Mouse (Mus musculus) embryonic fibroblast, embryonic 13.5 days (primary cell): ENCODE measurements around the gene Fars2. TPM values are rescaled to one million over a fixed set of nuclear protein-coding genes. Genes with fewer than 3 reads are reported as not detected.

ENCODE experiments used
- H3K27ac ChIP-seq: 2 replicates; pipeline ENCODE4 v1.5.1; 2012; ENCODE audit warnings: low read length, control low read depth, inconsistent platforms; ENCODE audit not compliant: insufficient read depth
- H3K4me1 ChIP-seq: 2 replicates; pipeline ENCODE4 v1.6.1; 2011; ENCODE audit warnings: low read length; ENCODE audit not compliant: control insufficient read depth, insufficient read depth
- H3K4me3 ChIP-seq: 2 replicates; pipeline ENCODE4 v1.5.1; 2011; ENCODE audit warnings: mild to moderate bottlenecking, control low read depth, low read length; ENCODE audit not compliant: insufficient read depth
- CTCF ChIP-seq: IDR thresholded peaks from 2 replicates; pipeline ENCODE4 v1.5.1; 2011; ENCODE audit warnings: mild to moderate bottlenecking, control low read depth, low read length, moderate library complexity, borderline replicate concordance; ENCODE audit not compliant: insufficient read depth
- POLR2A ChIP-seq: IDR thresholded peaks from 2 replicates; pipeline ENCODE4 v1.6.1; 2011; ENCODE audit warnings: low read depth, mild to moderate bottlenecking, control low read depth, low read length, moderate library complexity
- polyA plus RNA-seq: library from polyadenylated mRNA; stranded (reverse); fragments of >200 nt; gene quantifications from 2 replicates; pipeline ENCODE4 v1.2.4, GENCODE M21; 2011; ENCODE audit warnings: low read depth; ENCODE audit not compliant: missing spikeins, insufficient read length

Gene Fars2
- polyA plus RNA-seq, 1 experiment: 16.0 TPM

GRCm38 (mm10) chr13:36174772-36175171, 57.6 kb downstream of the Fars2 start:
- H3K4me1 ChIP-seq: no peaks in the 10 kb centered on the region
- TF ChIP-seq POLR2A (no peak), CTCF (no peak)
- H3K27ac ChIP-seq: no peak overlapping the region
- no peak overlapping the region for H3K4me3 ChIP-seq

DNA sequence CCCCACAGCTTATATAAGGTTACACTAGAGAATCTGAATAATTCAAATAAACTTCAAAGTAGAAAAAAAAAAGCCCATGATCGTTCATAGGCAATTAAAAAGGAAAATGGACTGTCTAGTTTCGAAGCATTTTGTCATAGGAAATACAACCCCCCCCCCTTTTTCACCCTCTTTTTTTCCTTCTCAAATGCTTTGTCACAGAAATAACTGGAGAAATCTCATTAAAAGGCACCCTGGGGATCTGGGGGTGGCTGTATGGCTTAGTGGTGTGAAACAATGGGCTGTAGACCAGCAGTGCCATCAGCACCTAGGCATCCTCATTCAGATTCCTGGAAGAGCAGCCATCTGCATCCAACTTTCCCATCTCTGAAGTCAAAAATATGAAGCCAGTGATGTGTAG, 64.0 kb downstream of the Fars2 start:
- no peaks in the 10 kb centered on the region for H3K4me1 ChIP-seq
- H3K4me3 ChIP-seq: no peak overlapping the region
- no peak for TF ChIP-seq POLR2A
- TF ChIP-seq CTCF: no peak
- no peak overlapping the region for H3K27ac ChIP-seq

DNA sequence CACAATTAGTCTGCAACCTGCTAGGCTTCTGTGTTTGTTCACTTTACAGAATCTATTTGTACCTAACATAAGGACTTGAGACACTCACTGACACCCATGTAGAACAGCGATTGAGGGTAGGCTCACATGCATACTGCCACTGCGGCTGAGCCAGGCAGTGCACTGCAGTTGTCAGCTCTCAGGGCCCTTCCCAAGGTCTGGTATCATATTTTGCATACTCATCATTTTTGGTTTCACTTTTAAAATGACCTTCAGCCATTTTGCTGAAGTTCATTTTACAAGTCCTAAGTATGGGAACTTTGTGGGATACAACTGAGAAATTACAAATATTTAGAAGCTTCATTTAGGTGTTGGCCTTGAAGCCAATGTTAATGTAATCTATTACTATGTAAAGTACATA, 73.4 kb downstream of the Fars2 start:
- TF ChIP-seq CTCF: no peak
- TF ChIP-seq POLR2A: no peak
- H3K4me1 ChIP-seq: no peaks in the 10 kb centered on the region

DNA sequence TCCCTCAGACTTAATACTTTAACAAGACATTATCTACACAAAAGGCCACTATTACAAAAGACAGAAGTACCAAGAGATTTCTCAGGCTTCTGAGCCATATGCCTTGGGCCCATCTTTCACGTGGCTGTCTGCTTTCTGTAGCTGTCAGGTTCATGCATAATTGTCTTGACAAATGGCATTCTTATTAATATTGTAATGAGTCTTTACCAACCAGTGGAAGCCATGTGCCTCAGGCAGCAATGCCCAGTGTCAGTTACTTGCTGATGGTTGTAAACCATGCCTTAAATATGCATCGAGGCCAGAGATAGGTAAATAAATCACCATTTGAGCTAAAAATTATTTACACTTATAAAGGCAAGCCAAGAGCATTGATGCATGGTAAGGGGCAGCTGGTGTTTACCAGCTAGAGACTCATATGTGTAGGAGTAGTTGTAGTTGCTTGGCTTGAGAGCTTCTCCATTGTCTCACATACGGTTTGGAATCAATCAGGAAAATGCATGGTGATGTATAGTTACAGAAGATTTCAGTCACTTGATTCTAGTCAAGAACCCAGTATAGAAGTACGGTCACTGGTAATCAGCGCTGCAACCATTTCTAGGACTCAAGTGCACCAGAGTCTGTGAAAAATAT, 76.4 kb downstream of the Fars2 start:
- H3K4me3 ChIP-seq: no peak overlapping the region
- TF ChIP-seq POLR2A: no peak
- TF ChIP-seq CTCF: no peak
- no peak overlapping the region for H3K27ac ChIP-seq
- H3K4me1 ChIP-seq: no peaks in the 10 kb centered on the region

More for the DNA sequence above, 73.4 kb downstream of the Fars2 start:
- Histone ChIP-seq H3K27ac (no peak overlapping the region), H3K4me3 (no peak overlapping the region)

- Histone ChIP-seq H3K4me3 (no peak overlapping the region), H3K4me1 (no peaks in the 10 kb centered on the region), H3K27ac (no peak overlapping the region)
- TF ChIP-seq POLR2A: no peak
- no peak for TF ChIP-seq CTCF
Measured at GRCm38 (mm10) chr13:36199288-36199687, 82.1 kb downstream of the Fars2 start.

GRCm38 (mm10) chr13:36200453-36200852, 83.2 kb downstream of the Fars2 start:
- no peak overlapping the region for H3K27ac ChIP-seq
- H3K4me3 ChIP-seq: no peak overlapping the region
- no peaks in the 10 kb centered on the region for H3K4me1 ChIP-seq
- no peak for TF ChIP-seq POLR2A
- no peak for TF ChIP-seq CTCF

DNA sequence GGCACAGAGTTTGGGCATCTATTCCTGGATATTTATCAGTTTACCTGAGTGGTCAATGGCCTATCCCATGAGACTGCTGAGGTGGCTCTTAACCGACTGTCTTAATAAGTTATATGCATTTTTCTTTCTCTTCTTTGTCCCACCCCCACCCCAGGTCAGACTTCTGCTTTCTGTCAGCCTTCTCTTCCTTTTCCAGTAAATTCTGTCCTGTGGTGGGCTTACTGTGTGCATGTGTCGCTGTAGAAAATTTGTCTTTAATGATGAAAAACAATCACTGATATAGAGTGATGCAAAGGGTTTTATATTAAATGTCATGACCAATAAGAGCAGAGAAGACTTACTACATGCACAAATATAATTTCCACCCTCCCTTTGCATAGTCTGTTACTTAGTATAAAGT, 85.3 kb downstream of the Fars2 start:
- TF ChIP-seq POLR2A (no peak), CTCF (no peak)
- Histone ChIP-seq H3K4me3 (no peak overlapping the region), H3K27ac (no peak overlapping the region), H3K4me1 (no peaks in the 10 kb centered on the region)

GRCm38 (mm10) chr13:36203014-36203413, 85.8 kb downstream of the Fars2 start:
- Histone ChIP-seq H3K4me1 (no peaks in the 10 kb centered on the region), H3K4me3 (no peak overlapping the region), H3K27ac (no peak overlapping the region)
- no peak for TF ChIP-seq POLR2A
- no peak for TF ChIP-seq CTCF

DNA sequence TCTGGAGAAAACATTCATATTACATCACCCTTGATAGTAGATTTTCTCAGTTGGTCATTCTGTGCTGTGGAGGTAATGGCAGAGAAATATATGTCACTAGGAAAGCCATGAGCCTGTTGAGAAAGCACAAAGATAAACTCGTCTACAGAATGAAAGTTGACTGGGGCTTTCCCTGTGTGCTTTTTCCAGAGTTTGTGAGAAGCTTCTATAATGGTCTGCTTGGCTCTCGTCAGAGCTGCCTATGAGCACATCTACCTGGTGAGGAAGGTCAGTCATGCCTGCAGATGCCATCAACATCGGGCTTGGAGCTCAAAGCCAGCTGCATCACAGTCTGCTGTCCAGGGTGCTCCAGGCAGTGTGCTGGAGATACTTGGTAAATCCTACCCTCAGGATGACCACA, 87.1 kb downstream of the Fars2 start:
- no peak for TF ChIP-seq POLR2A
- Histone ChIP-seq H3K4me1 (no peaks in the 10 kb centered on the region), H3K27ac (no peak overlapping the region), H3K4me3 (no peak overlapping the region)

GRCm38 (mm10) chr13:36210965-36211364, 93.8 kb downstream of the Fars2 start:
- Histone ChIP-seq H3K4me3 (no peak overlapping the region), H3K4me1 (no peaks in the 10 kb centered on the region), H3K27ac (no peak overlapping the region)
- TF ChIP-seq POLR2A: no peak
- no peak for TF ChIP-seq CTCF

DNA sequence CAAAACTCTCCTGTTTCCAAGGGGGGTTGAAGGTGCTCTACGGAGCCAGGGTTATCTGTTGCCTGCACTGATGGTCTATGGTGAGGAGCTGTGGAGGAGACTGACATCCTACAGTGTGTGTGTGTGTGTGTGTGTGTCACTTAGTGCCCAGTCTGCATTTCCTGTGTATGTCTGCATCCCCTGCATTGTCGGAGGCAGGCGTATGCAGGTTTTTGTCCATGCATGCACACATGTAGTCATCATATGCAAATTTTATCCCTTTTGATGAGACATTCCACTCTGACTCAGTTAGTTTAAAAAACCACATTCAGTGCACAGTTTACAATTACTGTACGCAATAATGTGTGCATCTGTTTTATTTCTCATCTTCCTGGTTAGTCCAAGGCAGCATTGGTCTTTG, 96.8 kb downstream of the Fars2 start:
- H3K27ac ChIP-seq: no peak overlapping the region
- no peak overlapping the region for H3K4me3 ChIP-seq
- TF ChIP-seq POLR2A (no peak), CTCF (no peak)
- no peaks in the 10 kb centered on the region; the same call in 1 of the 2 replicates for H3K4me1 ChIP-seq
